Mouse (Mus musculus) liver, postnatal 0 days (tissue): ENCODE results near the gene Synpo2l. TPM values are rescaled to one million over a fixed set of nuclear protein-coding genes. Genes with fewer than 3 reads are reported as not detected.
A peak's percentile ranks its signal among the peaks of the same experiment; 100 is the strongest.

Experiments
- ATAC-seq: fragments of 200-750 bp; cut with Nextera tagmentation; 2 replicates; pipeline ENCODE4 v1.8.0; 2017; ENCODE audit warnings: mild to moderate bottlenecking, moderate library complexity
- DNase-seq: peaks from one replicate; pipeline ENCODE4 v3.0.0-alpha.2; 2016
- H3K27ac ChIP-seq: fragments of 300-500 bp; sonication (generic); 2 replicates; pipeline ENCODE4 v1.5.1; 2014; ENCODE audit warnings: antibody characterized with exemption, moderate library complexity, mild to moderate bottlenecking, low read depth
- H3K27me3 ChIP-seq: fragments of 300-500 bp; sonication (generic); 2 replicates; pipeline ENCODE4 v1.6.1; 2014; ENCODE audit warnings: low read length, control low read depth, mixed read lengths; ENCODE audit not compliant: insufficient read depth
- H3K36me3 ChIP-seq: fragments of 300-500 bp; sonication (generic); replicated peaks from 2 replicates; pipeline ENCODE4 v1.6.1; 2014; ENCODE audit warnings: mild to moderate bottlenecking, control low read depth, low read length, moderate library complexity, mixed read lengths; ENCODE audit not compliant: insufficient read depth
- H3K4me1 ChIP-seq: fragments of 300-500 bp; sonication (generic); 2 replicates; pipeline ENCODE4 v1.6.1; 2014; ENCODE audit warnings: antibody characterized with exemption, mild to moderate bottlenecking, control low read depth; ENCODE audit not compliant: insufficient read depth
- H3K4me2 ChIP-seq: fragments of 300-500 bp; sonication (generic); 2 replicates; pipeline ENCODE4 v1.6.1; 2014; ENCODE audit warnings: low read depth, mild to moderate bottlenecking, low read length, moderate library complexity, mixed read lengths
- H3K4me3 ChIP-seq: fragments of 300-500 bp; sonication (generic); 2 replicates; pipeline ENCODE4 v1.5.1; 2014; ENCODE audit warnings: low read depth, low read length
- H3K9ac ChIP-seq: fragments of 300-500 bp; sonication (generic); replicated peaks from 2 replicates; pipeline ENCODE4 v1.6.1; 2014; ENCODE audit warnings: mild to moderate bottlenecking, moderate library complexity
- H3K9me3 ChIP-seq: fragments of 300-500 bp; sonication (generic); 2 replicates; pipeline ENCODE4 v1.6.1; 2016; ENCODE audit warnings: mild to moderate bottlenecking, control low read depth, low read length, mixed read lengths
- CTCF ChIP-seq: sonication (generic); IDR thresholded peaks from 2 replicates; pipeline ENCODE4 v1.5.1; 2016; ENCODE audit warnings: antibody characterized with exemption, low read depth
- EP300 ChIP-seq: IDR thresholded peaks from 2 replicates; pipeline ENCODE4 v1.6.1; 2016; ENCODE audit warnings: antibody characterized with exemption, low read depth, mild to moderate bottlenecking
- WGBS: fragments of 180-500 bp; shearing (Covaris S2); extraction: QIAGEN DNeasy Blood & Tissue Kit; methylation state at CpG from one replicate; pipeline ENCODE4 v1.1.7; 2014; ENCODE audit not compliant: insufficient replicate concordance; 5-methylcytosine and 5-hydroxymethylcytosine counted together
- polyA plus RNA-seq: library from polyadenylated mRNA; unstranded; fragments of >200 nt; fragmentation: Nextera tagmentation; extraction: Ambion mirVana; gene quantifications from 2 replicates; pipeline ENCODE4 v1.2.1, GENCODE M21; 2015

The Synpo2l gene
- polyA plus RNA-seq, 1 experiment from 2014 or later = 0.05 TPM

GRCm38 (mm10) chr14:20695761-20696520 lies 27.8 kb upstream of the Synpo2l start:
- no peak for ATAC-seq
- Histone ChIP-seq H3K27ac (peak overlapping the region; percentile 96), H3K9ac (peak overlapping the region; percentile 93), H3K4me1 (peaks cover 29% of the 10 kb centered on the region), H3K27me3 (no peaks in the 10 kb centered on the region), H3K4me2 (peak overlapping the region; percentile 93), H3K4me3 (peak overlapping the region; percentile 93), H3K9me3 (no peaks in the 10 kb centered on the region), H3K36me3 (peaks cover 39% of the 10 kb centered on the region)
- TF ChIP-seq EP300 = no peak
- TF ChIP-seq CTCF = no peak
- DNase-seq = no peak
- 18% methylated on average over 27 of the region's 27 CpGs for WGBS

- peak within 1 kb of the TSS; percentile 93 for H3K9ac ChIP-seq
- WGBS = under 1% methylated on average over 100 of the region's 111 CpGs
- peak within 1 kb of the TSS; percentile 93 for H3K4me2 ChIP-seq
- no peaks in the 10 kb centered on the region for H3K9me3 ChIP-seq
- H3K27ac ChIP-seq = peak within 1 kb of the TSS; percentile 96
- no peaks in the 10 kb centered on the region for H3K27me3 ChIP-seq
- no peak for TF ChIP-seq CTCF
- DNase-seq (peak; percentile 86), ATAC-seq (peak; percentile 85)
- H3K4me3 ChIP-seq = peak within 1 kb of the TSS; percentile 93
- peaks cover 42% of the 10 kb centered on the region for H3K36me3 ChIP-seq
- H3K4me1 ChIP-seq = peaks cover 29% of the 10 kb centered on the region
Measured at GRCm38 (mm10) chr14:20694884-20695760, 27.0 kb upstream of the Synpo2l start, which contains the start of gene Fut11. Fut11 (plus strand) TSS chr14:20694968.

- peak; percentile 8; the same call in 1 of the 2 replicates for ATAC-seq
- H3K4me2 ChIP-seq = peak overlapping the region; percentile 93
- peaks cover 49% of the 10 kb centered on the region for H3K36me3 ChIP-seq
- no peaks in the 10 kb centered on the region for H3K27me3 ChIP-seq
- H3K27ac ChIP-seq = peak overlapping the region; percentile 96
- peak overlapping the region; percentile 93 for H3K9ac ChIP-seq
- peaks cover 29% of the 10 kb centered on the region for H3K4me1 ChIP-seq
- 39% methylated on average over 13 of the region's 13 CpGs for WGBS
- H3K9me3 ChIP-seq = no peaks in the 10 kb centered on the region
- no peak for DNase-seq
- TF ChIP-seq EP300 (no peak), CTCF (no peak)
- peak overlapping the region; percentile 93 for H3K4me3 ChIP-seq
Measured at GRCm38 (mm10) chr14:20694185-20694883, 26.2 kb upstream of the Synpo2l start.

GRCm38 (mm10) chr14:20693589-20694101 lies 25.5 kb upstream of the Synpo2l start:
- ATAC-seq (no peak), DNase-seq (no peak)
- WGBS = 78% methylated on average over 10 of the region's 10 CpGs
- Histone ChIP-seq H3K9ac (no peak overlapping the region), H3K36me3 (peaks cover 56% of the 10 kb centered on the region), H3K9me3 (no peaks in the 10 kb centered on the region), H3K27ac (peak overlapping the region; percentile 96; the same call in 1 of the 2 replicates), H3K4me3 (no peak overlapping the region), H3K27me3 (no peaks in the 10 kb centered on the region), H3K4me2 (no peak overlapping the region), H3K4me1 (peaks cover 27% of the 10 kb centered on the region)
- no peak for TF ChIP-seq EP300
- TF ChIP-seq CTCF = no peak

GRCm38 (mm10) chr14:20691772-20692171 lies 23.6 kb upstream of the Synpo2l start:
- WGBS = 83% methylated on average over 6 of the region's 6 CpGs
- Histone ChIP-seq H3K36me3 (peaks cover 71% of the 10 kb centered on the region), H3K27ac (no peak overlapping the region), H3K4me3 (no peak overlapping the region), H3K27me3 (no peaks in the 10 kb centered on the region), H3K4me2 (no peak overlapping the region), H3K4me1 (peaks cover 22% of the 10 kb centered on the region), H3K9me3 (no peaks in the 10 kb centered on the region), H3K9ac (no peak overlapping the region)
- DNase-seq = no peak
- ATAC-seq = no peak
- TF ChIP-seq CTCF (no peak), EP300 (no peak)
